Mouse (Mus musculus): ENCODE measurements at regions not wholly inside any gene's neighbourhood (a gene's known extent, or its start where the extent isn't known, plus 50 kb on each side); places are given as distances from the start of the nearest gene placed in this dataset.

GRCm38 (mm10) chr4:53386309-53386708 lies 53.9 kb upstream of the Slc44a1 start:
- DNase-seq (ENCODE audit: low spot score): no peak
- H3K36me3 ChIP-seq: no peaks in the 10 kb centered on the region
- WGBS: 91% methylated on average over 8 of the region's 8 CpGs
- H3K4me1 ChIP-seq: no peaks in the 10 kb centered on the region
- H3K4me3 ChIP-seq: no peak overlapping the region
- H3K9me3 ChIP-seq (replicated peaks): no peaks in the 10 kb centered on the region
- H3K27ac ChIP-seq: no peak overlapping the region
- H3K27me3 ChIP-seq (ENCODE audit: low read depth, poor library complexity, severe bottlenecking): no peaks in the 10 kb centered on the region

DNA sequence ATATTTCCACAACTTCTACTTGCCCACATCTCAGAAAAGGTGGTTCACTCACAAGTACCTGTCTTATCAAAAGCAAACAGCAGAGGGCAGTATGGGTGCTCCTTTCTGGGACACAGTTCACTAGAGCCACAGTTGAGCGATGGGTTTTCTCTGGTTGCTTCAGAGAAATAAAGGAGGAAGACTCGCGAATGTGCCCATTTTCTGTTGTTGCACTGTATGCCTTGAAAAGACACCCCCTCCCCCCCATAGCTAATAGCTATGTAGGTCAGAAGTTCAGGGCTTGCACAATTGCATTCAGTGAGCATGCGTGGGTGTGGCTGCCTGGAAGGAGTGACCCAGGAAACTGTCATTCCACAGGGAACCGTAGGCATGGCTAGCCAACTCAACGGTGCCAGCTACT lies 55.5 kb upstream of the Slc44a1 start:
- H3K36me3 ChIP-seq: no peaks in the 10 kb centered on the region
- H3K27ac ChIP-seq: no peak overlapping the region
- peak; percentile 62 for DNase-seq (ENCODE audit: low spot score)
- no peaks in the 10 kb centered on the region for H3K9me3 ChIP-seq (replicated peaks)
- WGBS: 49% methylated on average over 6 of the region's 6 CpGs
- no peak overlapping the region for H3K4me3 ChIP-seq
- no peaks in the 10 kb centered on the region for H3K27me3 ChIP-seq (ENCODE audit: low read depth, poor library complexity, severe bottlenecking)
- no peaks in the 10 kb centered on the region for H3K4me1 ChIP-seq

DNA sequence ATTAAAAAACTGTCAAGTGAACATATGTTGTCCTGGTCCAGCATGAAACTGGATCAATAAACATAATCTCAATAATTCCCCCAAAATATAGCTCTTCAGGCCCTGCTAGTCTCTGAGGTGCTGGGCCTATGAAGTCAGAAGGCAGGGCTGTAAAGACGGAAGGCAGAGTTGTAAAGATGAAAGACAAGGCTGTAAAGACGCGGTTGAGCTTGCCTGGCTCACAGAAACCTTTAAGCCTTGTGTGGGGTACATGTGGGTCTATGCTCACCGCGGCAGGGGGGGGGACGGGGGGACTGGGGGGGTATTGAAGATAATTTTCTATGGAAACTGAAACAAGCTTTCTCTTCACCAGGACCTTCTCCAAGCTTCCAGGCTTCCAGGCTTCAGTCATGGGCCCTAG lies 56.1 kb upstream of the Slc44a1 start:
- Histone ChIP-seq H3K36me3 (no peaks in the 10 kb centered on the region), H3K27ac (no peak overlapping the region), H3K27me3 (ENCODE audit: low read depth, poor library complexity, severe bottlenecking) (no peaks in the 10 kb centered on the region), H3K4me1 (no peaks in the 10 kb centered on the region), H3K4me3 (no peak overlapping the region), H3K9me3 (replicated peaks) (no peaks in the 10 kb centered on the region)
- WGBS: 47% methylated on average over 6 of the region's 6 CpGs
- no peak for DNase-seq (ENCODE audit: low spot score)

- Histone ChIP-seq H3K27me3 (ENCODE audit: low read depth, poor library complexity, severe bottlenecking) (no peaks in the 10 kb centered on the region), H3K9me3 (replicated peaks) (no peaks in the 10 kb centered on the region), H3K4me3 (no peak overlapping the region), H3K27ac (no peak overlapping the region), H3K4me1 (no peaks in the 10 kb centered on the region), H3K36me3 (no peaks in the 10 kb centered on the region)
- DNase-seq (ENCODE audit: low spot score): no peak
- 79% methylated on average over 4 of the region's 4 CpGs for WGBS
Observed at GRCm38 (mm10) chr4:53382012-53382411, 58.2 kb upstream of the Slc44a1 start.

DNA sequence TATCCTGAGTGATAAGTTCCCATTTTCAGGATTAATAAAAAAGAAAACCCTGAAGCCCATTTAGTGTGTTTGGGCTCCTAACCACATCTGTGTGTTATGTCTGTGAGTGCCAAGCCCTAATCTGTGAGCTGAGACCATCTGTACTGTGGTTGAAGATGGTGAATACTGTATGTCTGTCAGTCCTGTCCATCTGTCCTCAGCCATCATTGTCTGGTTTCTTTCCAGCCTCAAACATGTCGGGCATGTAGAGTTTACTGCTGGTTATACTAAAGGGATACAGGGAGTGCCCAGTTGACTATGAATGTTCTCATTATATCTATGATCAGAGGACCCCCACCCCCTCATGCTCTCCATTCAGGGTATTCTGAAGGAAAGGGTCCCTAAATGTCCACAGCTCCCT lies 60.4 kb upstream of the Slc44a1 start:
- Histone ChIP-seq H3K27ac (no peak overlapping the region), H3K4me1 (no peaks in the 10 kb centered on the region), H3K27me3 (ENCODE audit: low read depth, poor library complexity, severe bottlenecking) (no peaks in the 10 kb centered on the region), H3K36me3 (no peaks in the 10 kb centered on the region), H3K9me3 (replicated peaks) (no peaks in the 10 kb centered on the region), H3K4me3 (no peak overlapping the region)
- 88% methylated on average over 1 of the region's 1 CpGs for WGBS
- DNase-seq (ENCODE audit: low spot score): no peak

GRCm38 (mm10) chr4:53376995-53377394 lies 63.2 kb upstream of the Slc44a1 start:
- H3K27ac ChIP-seq: no peak overlapping the region
- no peaks in the 10 kb centered on the region for H3K9me3 ChIP-seq (replicated peaks)
- no peaks in the 10 kb centered on the region for H3K36me3 ChIP-seq
- no peak overlapping the region for H3K4me3 ChIP-seq
- no peaks in the 10 kb centered on the region for H3K27me3 ChIP-seq (ENCODE audit: low read depth, poor library complexity, severe bottlenecking)
- DNase-seq (ENCODE audit: low spot score): no peak
- WGBS: 85% methylated on average over 4 of the region's 4 CpGs
- no peaks in the 10 kb centered on the region for H3K4me1 ChIP-seq

GRCm38 (mm10) chr4:53356374-53356773 lies 83.8 kb upstream of the Slc44a1 start:
- no peaks in the 10 kb centered on the region for H3K36me3 ChIP-seq
- no peaks in the 10 kb centered on the region for H3K9me3 ChIP-seq (replicated peaks)
- DNase-seq (ENCODE audit: low spot score): no peak
- H3K27me3 ChIP-seq (ENCODE audit: low read depth, poor library complexity, severe bottlenecking): no peaks in the 10 kb centered on the region
- H3K4me1 ChIP-seq: peaks cover 8% of the 10 kb centered on the region; the same call in 1 of the 2 replicates
- WGBS: 77% methylated on average over 2 of the region's 2 CpGs
- no peak overlapping the region for H3K4me3 ChIP-seq
- H3K27ac ChIP-seq: no peak overlapping the region

GRCm38 (mm10) chr4:53354961-53355360 lies 85.3 kb upstream of the Slc44a1 start:
- H3K27ac ChIP-seq: no peak overlapping the region

GRCm38 (mm10) chr4:53353399-53354090 lies 86.7 kb upstream of the Slc44a1 start:
- Histone ChIP-seq H3K4me3 (no peak overlapping the region), H3K27ac (peak overlapping the region; percentile 68), H3K36me3 (no peaks in the 10 kb centered on the region), H3K9me3 (replicated peaks) (no peaks in the 10 kb centered on the region), H3K27me3 (ENCODE audit: low read depth, poor library complexity, severe bottlenecking) (no peaks in the 10 kb centered on the region), H3K4me1 (peaks cover 8% of the 10 kb centered on the region; the same call in 1 of the 2 replicates)
- no peak for DNase-seq (ENCODE audit: low spot score)
- WGBS: 67% methylated on average over 4 of the region's 4 CpGs

More at GRCm38 (mm10) chr4:53354961-53355360, 85.3 kb upstream of the Slc44a1 start:
- 47% methylated on average over 5 of the region's 5 CpGs for WGBS
- no peak for DNase-seq (ENCODE audit: low spot score)
- Histone ChIP-seq H3K27me3 (ENCODE audit: low read depth, poor library complexity, severe bottlenecking) (no peaks in the 10 kb centered on the region), H3K4me3 (no peak overlapping the region), H3K4me1 (peaks cover 8% of the 10 kb centered on the region; the same call in 1 of the 2 replicates), H3K9me3 (replicated peaks) (no peaks in the 10 kb centered on the region), H3K36me3 (no peaks in the 10 kb centered on the region)

GRCm38 (mm10) chr4:53351104-53351607 lies 89.1 kb upstream of the Slc44a1 start:
- Histone ChIP-seq H3K4me1 (peaks cover 8% of the 10 kb centered on the region; the same call in 1 of the 2 replicates), H3K27me3 (ENCODE audit: low read depth, poor library complexity, severe bottlenecking) (no peaks in the 10 kb centered on the region), H3K9me3 (replicated peaks) (no peaks in the 10 kb centered on the region), H3K27ac (no peak overlapping the region), H3K36me3 (no peaks in the 10 kb centered on the region), H3K4me3 (no peak overlapping the region)
- 93% methylated on average over 4 of the region's 4 CpGs for WGBS
- DNase-seq (ENCODE audit: low spot score): no peak

GRCm38 (mm10) chr4:53345346-53345745 lies 94.9 kb upstream of the Slc44a1 start:
- Histone ChIP-seq H3K27ac (no peak overlapping the region), H3K27me3 (ENCODE audit: low read depth, poor library complexity, severe bottlenecking) (no peaks in the 10 kb centered on the region), H3K4me1 (no peaks in the 10 kb centered on the region), H3K36me3 (no peaks in the 10 kb centered on the region), H3K9me3 (replicated peaks) (0 out of 2 replicates have a peak, but pooled peaks cover 3% of the 10 kb centered on the region), H3K4me3 (no peak overlapping the region)
- WGBS: 94% methylated on average over 4 of the region's 4 CpGs
- DNase-seq (ENCODE audit: low spot score): no peak

GRCm38 (mm10) chr4:53344546-53344945 lies 95.7 kb upstream of the Slc44a1 start:
- WGBS: 53% methylated on average over 8 of the region's 8 CpGs
- Histone ChIP-seq H3K9me3 (replicated peaks) (0 out of 2 replicates have a peak, but pooled peaks cover 3% of the 10 kb centered on the region), H3K4me3 (no peak overlapping the region), H3K36me3 (no peaks in the 10 kb centered on the region), H3K27ac (no peak overlapping the region), H3K27me3 (ENCODE audit: low read depth, poor library complexity, severe bottlenecking) (no peaks in the 10 kb centered on the region), H3K4me1 (no peaks in the 10 kb centered on the region)
- DNase-seq (ENCODE audit: low spot score): no peak

GRCm38 (mm10) chr4:53341181-53341580 lies 99.0 kb upstream of the Slc44a1 start:
- Histone ChIP-seq H3K36me3 (no peaks in the 10 kb centered on the region), H3K27me3 (ENCODE audit: low read depth, poor library complexity, severe bottlenecking) (no peaks in the 10 kb centered on the region), H3K27ac (no peak overlapping the region), H3K4me3 (no peak overlapping the region), H3K9me3 (replicated peaks) (0 out of 2 replicates have a peak, but pooled peaks cover 3% of the 10 kb centered on the region), H3K4me1 (0 out of 2 replicates have a peak, but pooled peaks cover 4% of the 10 kb centered on the region)
- WGBS: 91% methylated on average over 4 of the region's 4 CpGs
- DNase-seq (ENCODE audit: low spot score): no peak

Data from limb, embryonic 10.5 days (tissue).